Mouse (Mus musculus) bone marrow, adult 2 months (tissue): ENCODE results near the gene Slc35e2.

ENCODE experiments used
- CTCF ChIP-seq: fragments of 200-500 bp; IDR thresholded peaks from 2 replicates; pipeline ENCODE4 v1.5.1; 2011; ENCODE audit warnings: low read length, control low read depth; ENCODE audit not compliant: control insufficient read depth, insufficient read depth
- POLR2A ChIP-seq: fragments of 200-500 bp; IDR thresholded peaks from 2 replicates; pipeline ENCODE4 v1.6.1; 2011; ENCODE audit warnings: low read depth, mild to moderate bottlenecking, control low read depth, low read length, borderline replicate concordance; ENCODE audit not compliant: control insufficient read depth

DNA sequence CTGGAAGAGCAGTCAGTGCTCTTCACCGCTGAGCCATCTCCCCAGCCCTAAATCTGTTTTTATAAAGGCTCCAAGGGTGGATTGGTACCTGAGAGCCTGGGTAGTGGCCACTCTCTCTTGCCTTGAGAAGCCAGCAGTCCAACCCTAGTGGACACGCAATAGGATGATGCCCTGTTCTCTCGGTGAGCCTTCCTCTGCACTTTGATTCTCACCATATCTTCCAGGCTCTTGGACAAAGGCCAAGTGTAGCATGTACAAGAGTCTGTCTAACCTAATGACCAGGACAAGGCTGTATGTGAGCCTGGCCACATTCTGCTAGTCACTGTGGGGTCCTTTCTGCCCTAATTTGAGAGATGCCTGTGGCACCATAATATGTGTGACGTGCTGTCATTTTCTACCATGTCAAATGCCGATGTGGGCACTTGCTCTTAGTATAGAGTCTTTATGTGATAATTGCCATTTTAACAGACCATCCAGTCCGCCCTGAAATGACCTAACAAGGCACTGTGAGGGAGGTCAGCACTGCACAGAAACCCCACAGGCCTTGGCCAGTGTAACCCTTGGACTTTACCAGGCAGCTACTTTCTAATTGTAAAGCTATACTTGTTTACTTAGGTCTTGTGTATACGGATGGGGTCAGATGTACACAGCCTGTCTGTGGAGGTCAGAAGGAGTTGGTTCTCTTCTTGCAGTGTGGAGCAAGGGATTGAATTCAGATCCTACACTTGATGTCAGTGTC is 32.4 kb upstream of the Slc35e2 start:
- TF ChIP-seq POLR2A = no peak
- no peak for TF ChIP-seq CTCF
